Mouse (Mus musculus) layer of hippocampus, adult 9-11 months (tissue): ENCODE data around the gene Ss18l2.

ENCODE experiments used
- DNase-seq: peaks from one replicate; pipeline ENCODE4 v3.0.0; 2022

The Ss18l2 gene

GRCm38 (mm10) chr9:121709898-121710583, at the start of gene Ss18l2:
Gene Ss18l2, plus strand, starts transcription at chr9:121710329.
- peak; percentile 99 for DNase-seq

DNA sequence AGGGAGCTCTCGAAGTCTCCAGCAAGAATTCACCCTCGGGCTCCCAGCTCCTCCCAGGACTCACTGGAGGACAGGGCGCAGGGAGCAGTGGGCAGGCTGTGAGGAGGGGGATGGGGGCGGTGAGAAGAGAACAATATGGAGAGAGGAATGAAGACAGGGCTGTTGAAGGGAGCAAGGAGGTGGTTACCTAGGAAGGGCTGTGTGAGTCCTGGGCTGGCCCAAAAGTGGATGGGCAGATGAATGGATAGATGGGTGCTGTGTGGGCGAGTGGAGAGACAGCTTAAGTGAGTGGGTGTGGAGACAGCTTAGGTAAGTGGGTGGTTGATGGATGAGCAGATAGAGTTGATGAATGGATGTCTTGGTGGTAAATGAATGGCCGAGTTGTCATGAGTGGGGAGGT, 46.7 kb upstream of the Ss18l2 start:
- DNase-seq, result no peak

DNA sequence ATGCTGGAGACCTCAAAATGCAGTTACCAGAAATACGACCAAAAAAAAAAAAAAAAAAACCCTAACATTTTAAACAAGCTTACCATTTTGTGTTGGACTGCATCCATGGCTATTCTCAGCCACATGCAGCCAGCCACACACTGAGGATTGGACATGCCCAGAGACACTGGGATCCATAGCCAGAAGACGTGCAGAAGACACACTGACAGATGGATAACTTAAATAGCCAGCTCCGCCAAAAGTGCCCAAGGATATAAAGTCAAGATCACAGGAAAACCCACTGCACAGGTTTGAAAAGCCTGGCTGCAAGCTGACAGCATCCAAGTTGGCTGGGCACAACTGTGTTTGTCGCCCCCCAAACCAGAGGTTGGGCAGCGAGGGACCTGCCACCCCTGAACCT, 46.0 kb upstream of the Ss18l2 start:
- DNase-seq, result no peak

- DNase-seq, result peak; percentile 55
Measured at GRCm38 (mm10) chr9:121666957-121667630, 43.0 kb upstream of the Ss18l2 start.

DNA sequence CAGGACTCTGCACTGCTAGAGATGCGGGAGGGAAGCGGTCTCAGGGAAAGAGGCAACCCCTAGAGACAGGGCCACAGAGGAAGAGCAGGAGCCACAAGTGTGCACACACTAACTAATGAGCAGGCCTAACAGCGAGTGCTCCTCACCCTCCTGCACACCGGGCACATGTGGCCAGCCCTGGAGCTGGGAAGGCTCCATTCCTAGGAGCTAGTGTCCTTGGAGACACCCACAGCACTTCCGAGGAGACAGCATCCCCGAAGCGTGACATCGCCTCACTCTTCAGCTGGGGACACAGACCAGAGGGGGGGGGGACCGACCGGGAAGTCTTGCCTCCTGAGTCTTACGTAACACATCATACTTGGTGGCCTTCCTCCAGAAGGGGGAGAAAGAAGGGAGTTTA, 42.3 kb upstream of the Ss18l2 start:
- DNase-seq, result no peak

DNA sequence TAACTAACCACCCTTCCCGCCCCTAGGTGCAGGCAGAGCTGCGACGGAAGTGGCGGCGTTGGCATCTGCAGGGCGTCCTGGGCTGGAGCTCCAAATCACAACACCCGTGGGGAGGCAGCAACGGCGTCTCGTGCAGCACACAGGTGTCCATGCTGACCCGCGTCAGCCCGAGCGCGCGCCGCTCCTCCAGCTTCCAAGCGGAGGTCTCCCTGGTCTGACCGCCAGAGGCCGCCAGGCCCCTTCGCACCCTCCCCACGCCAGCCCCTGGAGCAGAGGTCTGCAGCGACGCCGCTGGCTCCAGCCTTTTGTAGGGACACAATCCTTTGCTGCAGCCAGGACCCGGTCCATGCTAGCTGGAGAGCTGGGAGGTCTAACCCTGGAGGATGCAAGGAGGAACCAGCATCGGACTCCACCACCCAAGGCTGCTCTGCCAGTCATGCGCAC, 40.8 kb upstream of the Ss18l2 start:
- DNase-seq, result no peak

- no peak for DNase-seq
Measured at GRCm38 (mm10) chr9:121671300-121671699, 38.8 kb upstream of the Ss18l2 start.

GRCm38 (mm10) chr9:121672311-121672710, 37.8 kb upstream of the Ss18l2 start:
- no peak for DNase-seq

DNA sequence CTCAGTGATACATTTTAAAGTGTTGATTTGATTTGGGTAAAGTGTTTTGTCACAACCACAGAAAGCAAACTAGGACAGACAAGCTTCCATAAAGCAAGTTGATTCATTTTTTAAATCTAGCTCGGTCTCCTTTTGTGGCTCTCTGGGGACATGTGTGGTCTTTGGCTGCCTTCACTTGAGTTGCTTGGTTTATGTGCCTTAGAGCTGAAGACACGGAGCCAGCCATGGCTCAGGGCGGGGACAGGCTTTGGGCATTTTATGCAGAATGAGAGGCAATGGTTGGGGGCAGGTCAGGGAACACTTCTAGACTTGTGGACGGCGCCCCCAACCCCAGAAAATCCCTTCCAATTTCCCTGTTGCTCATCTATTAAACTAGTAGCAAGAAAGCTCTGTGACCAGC, 36.4 kb upstream of the Ss18l2 start:
- no peak for DNase-seq

GRCm38 (mm10) chr9:121675011-121675410, 35.1 kb upstream of the Ss18l2 start:
- no peak for DNase-seq

DNA sequence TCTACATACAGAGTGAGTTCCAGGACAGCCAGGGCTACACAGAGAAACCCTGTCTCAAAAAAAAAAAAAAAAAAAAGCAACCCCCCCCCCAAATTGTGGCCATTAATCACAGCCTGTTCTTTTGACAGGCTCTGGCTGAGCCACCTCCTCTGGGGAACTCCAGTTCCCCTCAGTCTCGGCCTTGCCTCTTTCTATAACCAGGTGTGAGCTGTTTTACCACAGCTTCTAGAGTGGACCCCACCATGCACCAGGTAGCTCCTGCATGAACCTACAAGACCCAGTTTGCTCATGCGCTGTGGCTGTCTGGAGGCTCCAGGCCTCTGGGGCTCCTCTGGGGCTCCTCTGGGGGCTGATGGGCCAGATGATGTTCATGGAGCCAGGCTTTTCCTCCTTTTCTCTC, 34.6 kb upstream of the Ss18l2 start:
- DNase-seq, result no peak

DNA sequence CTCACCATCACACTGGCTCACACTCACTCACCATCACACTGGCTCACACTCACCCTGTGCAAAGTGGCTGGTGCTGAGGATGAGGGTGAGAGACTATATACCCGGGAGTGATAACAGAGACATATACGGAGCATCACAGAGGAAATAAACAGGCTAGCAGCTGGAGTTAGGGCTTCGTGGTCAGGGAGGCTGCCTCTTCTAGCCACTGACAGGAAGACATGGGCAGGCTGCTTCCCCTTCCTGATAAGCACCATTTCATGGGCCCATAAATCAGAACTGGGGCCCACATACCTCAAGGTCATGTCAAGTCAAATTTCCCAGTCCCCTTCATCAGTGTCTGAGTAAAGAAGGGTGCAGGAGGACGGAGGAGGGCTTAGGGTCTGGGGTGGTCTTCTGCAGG, 33.1 kb upstream of the Ss18l2 start:
- DNase-seq, result no peak

DNA sequence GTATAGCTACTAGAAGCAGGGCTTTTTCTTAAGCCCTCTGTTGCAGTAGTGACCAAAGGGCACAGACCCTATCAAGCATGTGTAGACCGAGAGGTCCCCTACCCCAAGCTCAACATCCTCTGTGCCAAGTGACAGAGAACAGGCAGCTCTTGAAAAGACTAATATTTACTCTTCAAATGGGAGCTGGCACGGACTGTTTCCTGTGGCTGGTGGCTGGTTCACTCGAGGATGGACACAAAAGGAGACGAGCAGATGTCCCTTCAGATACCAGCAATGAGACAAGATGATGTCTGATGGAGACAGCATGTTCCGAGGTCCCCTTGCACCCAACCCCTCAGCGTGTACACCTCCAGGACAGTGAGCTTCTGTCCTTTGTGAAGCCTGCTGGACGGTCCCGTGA, 32.7 kb upstream of the Ss18l2 start:
- no peak for DNase-seq

GRCm38 (mm10) chr9:121679549-121679948, 30.6 kb upstream of the Ss18l2 start:
- DNase-seq, result no peak

DNA sequence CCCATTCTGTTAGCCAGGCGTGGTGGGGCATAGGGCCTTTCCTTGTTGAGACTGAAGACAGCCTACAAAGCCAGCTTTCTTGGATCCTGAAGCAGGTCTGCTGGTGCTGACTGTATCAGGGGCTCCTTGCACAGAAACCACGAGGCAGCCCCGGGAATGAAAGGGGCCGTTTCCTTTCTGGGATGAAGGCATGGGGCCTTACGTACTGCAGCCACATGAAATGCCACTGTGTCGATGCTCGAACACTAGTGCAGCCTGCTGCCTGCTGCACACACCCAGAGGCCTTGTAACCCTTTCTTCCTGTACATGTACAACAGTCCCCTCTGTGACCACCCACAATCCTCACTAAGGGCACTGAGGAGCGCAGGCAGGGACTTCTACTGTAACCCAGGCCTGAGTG, 28.9 kb upstream of the Ss18l2 start:
- DNase-seq, result no peak

- no peak for DNase-seq
Measured at GRCm38 (mm10) chr9:121682037-121682680, 28.0 kb upstream of the Ss18l2 start.

DNA sequence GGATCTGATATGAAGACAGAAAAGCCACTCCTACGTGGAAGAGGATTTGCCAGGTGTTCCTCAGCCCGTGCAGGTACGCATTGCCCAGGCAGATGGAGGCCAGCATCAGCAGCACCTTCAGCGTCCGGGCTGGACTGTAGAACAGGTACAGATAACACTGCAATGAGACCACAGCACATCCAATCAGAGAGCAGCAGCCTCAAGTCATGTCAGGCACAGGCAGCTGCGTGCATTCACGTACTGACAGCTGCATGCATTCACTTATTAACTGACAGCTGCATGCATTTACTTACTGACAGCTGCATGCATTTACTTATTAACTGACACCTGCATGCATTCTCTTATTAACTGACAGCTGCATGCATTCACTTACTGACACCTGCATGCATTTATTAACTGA, 25.4 kb upstream of the Ss18l2 start:
- no peak for DNase-seq

- peak; percentile 90 for DNase-seq
Measured at GRCm38 (mm10) chr9:121690200-121690651, 19.9 kb upstream of the Ss18l2 start.

DNA sequence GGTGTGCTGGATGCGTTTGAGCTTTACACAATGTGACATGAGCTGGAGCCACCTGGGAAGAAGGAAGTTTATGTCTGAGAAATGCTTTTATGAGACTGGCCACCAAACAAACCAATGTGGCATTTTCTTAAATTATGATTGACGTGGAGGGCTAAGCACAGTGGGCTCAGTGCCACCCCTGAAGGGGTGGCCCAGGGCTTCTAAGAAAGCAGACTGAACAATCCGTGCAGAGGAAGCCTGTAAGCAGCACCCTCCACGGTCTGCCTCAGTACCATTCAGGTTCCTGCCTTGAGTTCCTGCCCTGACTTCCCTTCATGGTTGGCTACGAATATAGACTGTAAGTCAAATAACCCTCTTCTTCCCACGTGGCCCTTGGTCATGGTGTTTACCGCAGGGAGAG, 19.4 kb upstream of the Ss18l2 start:
- DNase-seq, result no peak

DNA sequence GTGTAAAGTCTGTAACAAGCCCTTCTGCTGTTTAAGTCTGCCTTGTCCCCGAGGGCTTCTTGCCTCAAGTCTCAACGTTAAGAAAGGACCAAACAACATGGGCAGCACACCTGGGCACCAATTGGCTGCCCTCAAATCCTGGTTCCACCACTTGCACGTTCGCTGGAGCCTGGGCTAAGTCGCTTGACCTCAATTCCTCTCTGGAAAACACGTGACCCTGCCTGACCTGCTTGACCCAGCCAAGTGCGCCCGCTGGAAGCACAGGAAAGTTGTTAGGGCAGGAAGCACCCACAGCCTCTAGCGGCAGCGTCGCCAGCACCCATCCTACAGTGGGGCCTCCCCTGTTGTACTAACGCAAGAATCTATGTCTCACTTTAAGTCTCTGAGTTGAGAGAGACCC, 15.4 kb upstream of the Ss18l2 start:
- no peak for DNase-seq

DNA sequence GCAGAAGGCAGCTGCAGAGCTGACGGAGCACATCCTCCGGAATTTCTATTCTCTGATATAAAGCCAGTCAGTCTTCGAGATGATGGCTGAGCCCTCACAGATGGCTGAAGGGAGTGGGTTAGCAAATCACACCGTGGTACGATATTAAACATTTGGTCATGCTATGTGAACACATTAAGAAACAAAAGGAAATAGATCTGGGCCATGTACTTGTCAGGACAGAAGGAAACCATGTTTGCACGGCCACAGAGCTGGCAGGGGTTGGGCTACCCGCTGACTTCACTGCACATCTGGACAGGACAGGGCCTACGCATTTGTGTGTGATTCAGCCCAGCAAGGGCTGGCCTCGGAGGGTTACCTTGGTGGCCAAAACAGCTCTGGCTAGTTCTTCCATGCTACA, 13.5 kb upstream of the Ss18l2 start:
- no peak for DNase-seq

DNA sequence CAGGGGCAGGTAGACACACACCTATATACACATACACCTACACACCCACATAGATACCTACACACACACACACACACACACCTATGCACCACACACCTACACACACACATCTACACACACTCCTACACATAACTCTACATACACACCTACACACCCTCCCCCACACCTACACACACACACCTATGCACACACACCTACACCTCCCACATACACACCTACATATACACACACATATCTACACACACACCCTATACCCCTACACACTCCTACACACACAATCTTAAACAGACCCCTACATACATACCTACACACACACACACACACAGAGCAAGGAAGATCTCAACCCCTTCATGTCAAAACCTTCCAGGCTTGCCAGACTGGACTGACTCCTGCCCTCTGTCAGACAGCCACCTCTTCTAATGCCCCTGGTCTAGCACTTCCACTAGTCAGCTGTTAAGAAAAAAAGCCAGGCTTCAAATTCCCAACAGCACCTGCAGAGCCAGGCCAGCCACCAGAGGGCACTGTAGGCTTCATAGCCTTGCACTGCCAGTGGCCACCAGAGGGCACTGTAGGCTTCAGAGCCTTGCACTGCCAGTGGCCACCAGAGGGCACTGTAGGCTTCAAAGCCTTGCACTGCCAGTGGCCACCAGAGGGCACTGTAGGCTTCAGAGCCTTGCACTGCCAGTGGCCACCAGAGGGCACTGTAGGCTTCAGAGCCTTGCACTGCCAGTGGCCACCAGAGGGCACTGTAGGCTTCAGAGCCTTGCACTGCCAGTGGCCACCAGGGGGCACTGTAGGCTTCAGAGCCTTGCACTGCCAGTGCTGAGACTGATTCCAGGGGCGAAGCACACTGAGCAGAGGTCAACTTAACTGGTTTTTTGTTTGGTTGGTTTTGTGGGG, 12.7 kb upstream of the Ss18l2 start:
- DNase-seq, result no peak

DNA sequence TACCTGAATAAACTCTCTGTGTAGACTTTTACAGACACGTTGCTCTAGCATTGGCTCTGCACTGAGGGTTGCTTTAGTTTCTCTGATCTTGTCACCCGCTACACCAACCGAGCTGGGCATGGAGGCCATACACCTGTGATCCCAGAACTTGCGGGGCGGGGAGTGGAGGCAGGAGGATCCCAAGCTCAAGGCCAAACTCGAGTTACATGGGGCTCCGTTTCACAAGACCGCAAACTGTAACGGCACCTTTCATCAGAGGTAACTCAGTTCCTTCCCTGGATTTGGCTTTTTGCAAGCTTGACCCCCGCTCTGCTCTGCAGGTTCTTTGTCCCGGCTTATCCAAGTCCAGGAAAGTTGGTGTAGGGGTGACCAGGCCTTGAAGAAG, 5.9 kb upstream of the Ss18l2 start:
- DNase-seq, result no peak
